Mouse (Mus musculus): Measurements from ENCODE around the gene Zbtb43. TPM values are rescaled to one million over a fixed set of nuclear protein-coding genes. Genes with fewer than 3 reads are reported as not detected.

Gene Zbtb43
- polyA plus RNA-seq, 1 experiment from 2014 or later, result 19.0 TPM

DNA sequence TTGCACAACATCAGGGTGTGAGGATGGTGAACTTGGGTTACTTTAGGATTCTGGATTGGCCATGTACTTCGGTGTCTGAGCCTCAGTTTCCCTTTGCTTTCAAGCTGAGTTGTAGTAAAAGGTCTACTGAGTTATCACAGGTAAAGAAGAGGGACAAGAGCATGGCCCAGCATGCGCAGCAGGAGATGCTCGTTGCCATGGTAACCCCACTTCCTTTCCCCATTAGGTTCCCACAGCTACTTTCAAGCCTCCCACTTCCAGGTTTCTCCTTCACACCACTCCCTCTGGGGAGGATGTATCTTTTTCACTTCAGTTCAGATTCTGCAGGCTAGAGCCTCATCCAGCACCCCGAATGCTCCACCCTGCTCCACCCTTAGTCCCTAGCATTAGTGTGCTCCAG is 27.5 kb downstream of the Zbtb43 start:
- H3K27ac ChIP-seq (replicated peaks), result no peak overlapping the region
- no peak for ATAC-seq (ENCODE audit: insufficient number of reproducible peaks, low FRiP score, low TSS enrichment, low read depth)
- 38% methylated on average over 4 of the region's 4 CpGs for WGBS

DNA sequence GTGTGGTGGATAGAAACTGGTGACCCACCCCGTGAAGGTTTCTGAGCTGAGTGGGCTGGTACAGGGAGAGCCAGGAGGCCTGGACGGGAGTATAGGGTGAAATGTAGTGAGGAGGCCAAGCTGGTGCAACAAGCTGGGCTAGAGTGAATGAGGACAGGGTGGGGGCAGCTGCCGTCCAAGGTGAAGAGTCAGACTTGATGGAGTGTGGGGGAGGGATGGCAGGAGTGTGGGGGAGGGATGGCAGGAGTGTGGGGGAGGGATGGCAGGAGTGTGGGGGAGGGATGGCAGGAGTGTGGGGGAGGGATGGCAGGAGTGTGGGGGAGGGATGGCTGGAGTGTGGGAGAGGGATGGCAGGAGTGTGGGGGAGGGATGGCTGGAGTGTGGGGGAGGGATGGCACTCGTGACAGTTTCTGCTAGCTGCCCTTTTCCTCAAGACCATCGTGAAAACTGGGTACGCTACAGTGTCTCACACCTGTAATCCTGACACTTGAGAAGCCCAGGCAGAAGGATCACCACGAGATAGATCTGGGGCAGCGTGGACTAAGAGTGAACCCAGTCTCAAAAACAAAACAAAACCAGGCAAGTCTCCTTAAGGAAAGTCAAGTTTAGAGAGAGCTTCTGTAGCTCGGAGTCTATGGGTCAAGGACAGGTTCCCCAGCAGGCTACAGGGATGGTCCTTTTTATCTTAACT is 28.2 kb downstream of the Zbtb43 start:
- H3K4me2 ChIP-seq (replicated peaks), result no peak overlapping the region
- WGBS, result 19% methylated on average over 9 of the region's 9 CpGs
- no peaks in the 10 kb centered on the region for H3K9me3 ChIP-seq (replicated peaks)
- H3K27me3 ChIP-seq, result peaks cover 7% of the 10 kb centered on the region; the same call in 1 of the 2 replicates
- H3K4me3 ChIP-seq (replicated peaks), result no peak overlapping the region
- no peak for ATAC-seq (ENCODE audit: insufficient number of reproducible peaks, low FRiP score, low TSS enrichment, low read depth)
- H3K36me3 ChIP-seq, result no peaks in the 10 kb centered on the region
- H3K27ac ChIP-seq (replicated peaks), result no peak overlapping the region
- H3K9ac ChIP-seq, result no peak overlapping the region
- peaks cover 29% of the 10 kb centered on the region for H3K4me1 ChIP-seq

More for the DNA sequence above, 27.5 kb downstream of the Zbtb43 start:
- no peak overlapping the region for H3K4me3 ChIP-seq (replicated peaks)
- H3K4me1 ChIP-seq, result peaks cover 24% of the 10 kb centered on the region
- H3K4me2 ChIP-seq (replicated peaks), result no peak overlapping the region
- H3K36me3 ChIP-seq, result no peaks in the 10 kb centered on the region
- H3K9me3 ChIP-seq (replicated peaks), result no peaks in the 10 kb centered on the region
- no peak overlapping the region for H3K9ac ChIP-seq
- peaks cover 7% of the 10 kb centered on the region; the same call in 1 of the 2 replicates for H3K27me3 ChIP-seq

DNA sequence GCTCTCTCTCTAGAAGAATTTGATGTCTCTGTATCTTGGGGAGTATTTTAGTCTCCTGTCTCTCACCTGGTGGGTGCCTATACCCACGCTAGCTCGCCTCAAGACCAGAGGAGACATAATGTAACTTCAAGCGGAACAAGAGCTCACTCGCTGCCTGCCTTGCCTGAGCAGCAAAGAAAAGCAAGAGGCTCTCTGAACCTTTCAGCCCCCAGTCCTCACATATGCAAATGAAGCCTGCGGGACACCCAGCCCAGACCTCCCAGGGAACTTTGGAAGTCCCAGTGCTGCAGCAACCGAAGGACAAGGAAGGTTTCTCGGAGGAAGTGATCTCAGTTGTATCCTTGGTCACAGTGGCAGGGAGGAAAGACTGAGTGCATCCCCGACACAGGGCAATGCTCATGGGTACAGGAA is 28.9 kb downstream of the Zbtb43 start:
- peaks cover 7% of the 10 kb centered on the region; the same call in 1 of the 2 replicates for H3K27me3 ChIP-seq
- no peak overlapping the region for H3K4me2 ChIP-seq (replicated peaks)
- H3K4me3 ChIP-seq (replicated peaks), result no peak overlapping the region
- H3K9ac ChIP-seq, result no peak overlapping the region
- WGBS, result 18% methylated on average over 8 of the region's 8 CpGs
- no peaks in the 10 kb centered on the region for H3K9me3 ChIP-seq (replicated peaks)
- no peaks in the 10 kb centered on the region for H3K36me3 ChIP-seq
- H3K4me1 ChIP-seq, result peaks cover 24% of the 10 kb centered on the region
- ATAC-seq (ENCODE audit: insufficient number of reproducible peaks, low FRiP score, low TSS enrichment, low read depth), result no peak
- no peak overlapping the region for H3K27ac ChIP-seq (replicated peaks)

DNA sequence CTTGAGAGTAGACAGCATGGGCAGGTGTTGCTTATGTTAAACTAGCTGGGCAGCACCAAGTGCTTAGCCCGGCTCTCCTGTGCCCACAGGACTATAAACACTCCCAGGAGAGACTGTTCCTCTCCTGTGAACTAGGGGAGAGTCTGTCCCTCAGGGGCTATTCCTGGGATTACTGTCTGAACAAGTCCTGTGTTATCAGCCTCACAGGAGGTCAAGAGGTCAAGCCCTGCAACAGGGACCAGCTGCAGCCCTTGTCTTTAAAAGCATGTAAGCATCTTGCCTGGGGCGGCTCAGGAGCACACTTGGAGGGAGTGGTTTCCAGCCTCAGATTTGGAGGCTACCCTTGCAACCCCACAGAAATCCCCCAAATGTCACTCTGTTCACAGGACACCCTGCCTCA is 30.0 kb downstream of the Zbtb43 start:
- H3K4me2 ChIP-seq (replicated peaks), result no peak overlapping the region
- H3K36me3 ChIP-seq, result no peaks in the 10 kb centered on the region
- ATAC-seq (ENCODE audit: insufficient number of reproducible peaks, low FRiP score, low TSS enrichment, low read depth), result no peak
- 29% methylated on average over 2 of the region's 2 CpGs for WGBS
- peaks cover 21% of the 10 kb centered on the region for H3K4me1 ChIP-seq
- H3K9me3 ChIP-seq (replicated peaks), result no peaks in the 10 kb centered on the region
- H3K9ac ChIP-seq, result no peak overlapping the region
- H3K27ac ChIP-seq (replicated peaks), result no peak overlapping the region
- no peak overlapping the region for H3K4me3 ChIP-seq (replicated peaks)
- H3K27me3 ChIP-seq, result peaks cover 7% of the 10 kb centered on the region; the same call in 1 of the 2 replicates

DNA sequence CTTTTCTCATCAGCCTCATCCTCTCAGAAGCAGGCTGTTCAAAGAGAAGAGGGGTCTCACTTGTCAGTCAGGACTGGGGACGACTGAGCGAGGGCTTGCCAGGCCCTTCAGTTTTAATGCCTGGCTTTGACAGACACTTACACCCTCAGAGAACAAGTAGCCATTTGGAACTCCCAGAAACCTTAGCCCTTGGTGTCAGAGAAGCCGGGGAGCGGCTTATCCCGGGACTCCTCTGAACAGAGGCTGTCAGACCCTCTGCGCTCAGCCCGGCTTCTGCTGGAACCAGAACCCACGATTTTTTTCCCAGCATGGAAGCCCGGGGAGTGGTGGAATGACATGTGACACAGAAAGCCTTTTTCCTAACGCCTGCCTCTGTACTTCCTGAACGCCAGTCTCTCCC is 31.2 kb downstream of the Zbtb43 start:
- peaks cover 21% of the 10 kb centered on the region for H3K4me1 ChIP-seq
- WGBS, result 28% methylated on average over 11 of the region's 11 CpGs
- no peak for ATAC-seq (ENCODE audit: insufficient number of reproducible peaks, low FRiP score, low TSS enrichment, low read depth)
- H3K36me3 ChIP-seq, result no peaks in the 10 kb centered on the region
- H3K9me3 ChIP-seq (replicated peaks), result no peaks in the 10 kb centered on the region
- H3K27ac ChIP-seq (replicated peaks), result no peak overlapping the region
- peaks cover 7% of the 10 kb centered on the region; the same call in 1 of the 2 replicates for H3K27me3 ChIP-seq
- no peak overlapping the region for H3K4me3 ChIP-seq (replicated peaks)
- H3K9ac ChIP-seq, result no peak overlapping the region
- H3K4me2 ChIP-seq (replicated peaks), result no peak overlapping the region

DNA sequence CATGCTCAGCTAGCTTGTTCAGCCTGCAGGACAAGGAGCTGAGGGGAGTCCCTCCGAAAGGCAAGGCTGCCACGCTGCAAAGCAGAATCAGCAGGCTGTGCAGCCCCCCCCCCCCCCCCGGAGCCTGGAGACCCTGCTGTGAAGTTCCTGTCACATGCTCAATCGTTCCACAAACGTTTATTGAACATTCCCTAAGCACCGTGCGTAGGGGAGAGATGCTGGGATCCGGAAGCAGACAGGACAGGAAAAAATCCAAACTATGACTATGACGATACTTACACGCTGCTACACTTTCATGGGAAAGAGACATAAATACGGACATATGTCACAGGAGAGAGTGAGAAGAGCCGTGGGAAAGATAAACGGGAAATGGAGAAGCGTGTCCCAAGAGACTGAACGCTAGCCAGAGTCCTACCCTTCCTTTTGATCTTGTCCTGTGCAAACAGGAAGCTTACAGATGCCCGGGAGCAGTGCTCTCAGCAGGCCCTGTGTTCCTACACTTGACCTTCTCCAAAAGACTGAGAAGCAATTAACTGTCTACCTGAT is 32.3 kb downstream of the Zbtb43 start:
- no peak overlapping the region for H3K27ac ChIP-seq (replicated peaks)
- no peak overlapping the region for H3K9ac ChIP-seq
- WGBS, result 4% methylated on average over 16 of the region's 16 CpGs

DNA sequence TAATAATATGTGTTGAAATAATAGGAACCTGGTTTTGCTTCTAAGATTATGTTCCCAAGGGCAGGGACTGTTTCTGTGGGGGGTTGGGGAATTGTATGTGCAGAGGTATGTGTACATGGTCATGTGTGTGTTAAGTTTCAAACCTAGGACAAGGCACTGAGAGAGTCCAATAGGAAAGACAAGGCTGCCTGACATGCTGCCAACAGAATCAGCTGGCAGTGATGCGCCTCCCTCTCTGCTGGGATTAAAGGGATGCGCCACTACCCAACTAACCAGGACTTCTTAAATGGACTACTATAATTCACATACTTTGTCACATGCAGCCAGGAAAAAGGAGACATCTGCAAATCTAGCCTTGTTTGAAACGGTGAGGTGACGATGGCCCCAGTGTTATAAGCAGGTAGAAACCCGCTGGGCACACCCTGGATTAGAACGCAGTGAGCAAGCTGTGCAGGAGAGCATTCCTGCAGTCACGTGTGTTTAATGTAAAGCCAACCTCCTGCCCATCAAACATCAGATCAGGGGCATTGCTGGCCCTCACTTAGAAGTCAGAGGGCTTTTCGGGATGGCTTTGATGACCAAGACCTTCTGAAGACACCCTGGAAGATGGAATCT is 33.2 kb downstream of the Zbtb43 start:
- Histone ChIP-seq H3K4me1 (peaks cover 28% of the 10 kb centered on the region), H3K4me3 (replicated peaks) (no peak overlapping the region), H3K27ac (replicated peaks) (no peak overlapping the region), H3K9ac (no peak overlapping the region), H3K9me3 (replicated peaks) (no peaks in the 10 kb centered on the region), H3K36me3 (no peaks in the 10 kb centered on the region), H3K4me2 (replicated peaks) (no peak overlapping the region), H3K27me3 (peaks cover 7% of the 10 kb centered on the region; the same call in 1 of the 2 replicates)
- WGBS, result 38% methylated on average over 8 of the region's 8 CpGs
- no peak for ATAC-seq (ENCODE audit: insufficient number of reproducible peaks, low FRiP score, low TSS enrichment, low read depth)

More for the DNA sequence above, 32.3 kb downstream of the Zbtb43 start:
- Histone ChIP-seq H3K27me3 (peaks cover 7% of the 10 kb centered on the region; the same call in 1 of the 2 replicates), H3K4me2 (replicated peaks) (peak overlapping the region; percentile 35), H3K4me1 (peaks cover 24% of the 10 kb centered on the region), H3K9me3 (replicated peaks) (no peaks in the 10 kb centered on the region), H3K4me3 (replicated peaks) (peak overlapping the region; percentile 11), H3K36me3 (no peaks in the 10 kb centered on the region)
- ATAC-seq (ENCODE audit: insufficient number of reproducible peaks, low FRiP score, low TSS enrichment, low read depth), result no peak

DNA sequence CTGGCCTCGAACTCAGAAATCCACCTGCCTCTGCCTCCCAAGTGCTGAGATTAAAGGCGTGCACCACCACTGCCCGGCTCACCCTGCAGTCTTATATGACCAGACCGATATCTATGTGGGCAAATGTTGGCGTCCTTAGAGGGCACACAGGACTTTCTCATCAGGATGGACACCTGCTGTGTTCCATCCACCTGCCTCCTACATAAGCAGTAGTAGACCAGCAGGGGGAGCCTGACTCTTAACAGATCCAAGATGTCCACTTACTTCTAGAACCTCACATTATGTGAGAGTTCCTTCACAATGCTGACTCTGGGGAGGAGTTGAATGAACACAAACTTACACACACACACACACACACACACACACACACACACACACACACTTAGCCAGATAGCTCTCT is 35.5 kb downstream of the Zbtb43 start:
- no peak overlapping the region for H3K27ac ChIP-seq (replicated peaks)
- H3K9me3 ChIP-seq (replicated peaks), result no peaks in the 10 kb centered on the region
- no peak overlapping the region for H3K4me3 ChIP-seq (replicated peaks)
- no peak overlapping the region for H3K4me2 ChIP-seq (replicated peaks)
- no peak for ATAC-seq (ENCODE audit: insufficient number of reproducible peaks, low FRiP score, low TSS enrichment, low read depth)
- 58% methylated on average over 5 of the region's 5 CpGs for WGBS
- 0 out of 2 replicates have a peak, but pooled peaks cover 1% of the 10 kb centered on the region for H3K27me3 ChIP-seq
- H3K4me1 ChIP-seq, result peaks cover 42% of the 10 kb centered on the region
- H3K9ac ChIP-seq, result no peak overlapping the region
- no peaks in the 10 kb centered on the region for H3K36me3 ChIP-seq

DNA sequence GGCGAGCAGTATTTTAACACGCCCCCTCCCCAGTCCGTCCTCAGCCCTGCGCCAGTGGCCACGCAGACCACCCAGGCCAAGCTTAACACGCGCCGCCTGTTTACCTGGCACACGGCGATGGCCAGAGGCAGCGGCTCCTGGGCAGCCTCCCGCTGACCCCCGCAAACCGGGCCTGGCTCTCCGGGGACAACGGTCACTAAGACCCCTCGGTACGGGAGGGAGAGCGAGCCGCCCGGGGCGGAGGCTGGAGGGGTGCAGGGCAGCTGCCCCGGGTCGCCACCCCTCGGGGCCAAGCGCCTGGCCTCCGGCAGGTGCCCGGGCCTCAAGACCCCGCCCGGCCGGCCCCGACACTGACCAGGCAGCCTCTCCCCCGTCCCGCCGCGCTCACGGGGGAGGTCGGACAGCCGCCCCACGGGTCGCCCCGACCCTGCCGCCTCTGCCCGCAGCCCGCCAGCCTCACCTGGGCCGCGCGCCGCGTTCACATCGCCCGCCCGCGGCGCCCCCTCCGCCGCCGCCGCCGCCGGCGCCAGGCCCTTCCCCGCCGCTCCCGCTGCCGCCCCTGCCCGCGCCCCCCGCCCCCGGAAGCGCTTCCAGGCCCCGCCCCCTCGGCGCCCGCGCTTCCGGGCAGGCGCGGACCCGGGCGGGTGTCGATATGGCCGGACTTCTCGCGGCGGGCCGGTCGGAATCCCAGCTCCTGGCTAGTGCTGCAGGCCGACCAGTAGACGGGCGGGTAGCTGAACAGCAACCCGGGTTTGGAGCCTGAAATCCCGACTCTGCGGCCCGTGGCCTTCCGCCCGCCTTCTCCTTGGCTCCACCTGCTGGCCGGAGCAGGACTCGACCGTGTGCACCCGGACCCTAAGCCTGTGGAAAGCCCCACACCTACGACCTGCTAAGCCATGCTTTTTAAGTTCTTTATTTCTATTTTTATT is 37.3 kb downstream of the Zbtb43 start, which contains the start of gene Zbtb34:
TSS of gene Zbtb34 (minus strand) at position 554 of the 929 bp plus-strand sequence.
- H3K27me3 ChIP-seq, result no peaks in the 10 kb centered on the region
- H3K36me3 ChIP-seq, result 0 out of 2 replicates have a peak, but pooled peaks cover 4% of the 10 kb centered on the region
- peak within 1 kb of the TSS; percentile 87 for H3K9ac ChIP-seq
- peak within 1 kb of the TSS; percentile 85 for H3K27ac ChIP-seq (replicated peaks)
- peak within 1 kb of the TSS; percentile 80 for H3K4me2 ChIP-seq (replicated peaks)
- ATAC-seq (ENCODE audit: insufficient number of reproducible peaks, low FRiP score, low TSS enrichment, low read depth), result peak; percentile 70
- H3K9me3 ChIP-seq (replicated peaks), result no peaks in the 10 kb centered on the region
- H3K4me1 ChIP-seq, result peaks cover 47% of the 10 kb centered on the region
- WGBS, result under 1% methylated on average over 72 of the region's 102 CpGs
- H3K4me3 ChIP-seq (replicated peaks), result peak within 1 kb of the TSS; percentile 96

DNA sequence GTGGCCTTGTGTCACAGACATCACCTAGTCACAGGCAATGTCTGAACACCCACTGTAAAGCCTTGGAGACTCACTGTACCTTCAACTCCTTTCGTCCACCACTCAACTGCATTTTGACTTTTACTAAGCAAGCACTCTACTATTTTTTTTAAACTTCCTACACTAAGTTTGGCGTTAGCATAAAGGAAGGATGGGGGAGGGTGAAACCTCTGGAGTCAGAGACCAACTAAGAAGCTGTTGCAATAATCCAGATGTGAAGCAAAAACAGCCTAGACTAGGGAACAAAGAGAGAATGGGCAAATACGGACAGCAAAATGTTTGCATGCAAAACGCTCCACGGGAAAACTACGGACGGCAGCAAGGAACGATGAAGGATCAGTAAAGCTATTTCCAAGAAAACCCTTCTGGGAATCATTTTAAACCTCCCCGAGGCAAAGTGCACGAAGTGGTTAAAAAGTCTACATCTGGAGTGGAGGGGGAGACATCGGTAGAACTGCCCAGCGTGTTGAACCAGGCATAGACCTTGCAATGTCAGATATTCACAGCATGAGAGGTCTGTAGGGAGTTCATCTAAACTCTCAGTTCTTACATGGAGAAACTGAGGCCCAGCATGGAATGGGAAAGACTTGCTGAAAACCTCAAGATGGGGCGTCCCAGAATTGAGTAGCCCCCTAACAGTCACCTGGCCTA is 38.1 kb downstream of the Zbtb43 start:
- H3K9me3 ChIP-seq (replicated peaks), result no peaks in the 10 kb centered on the region
- peaks cover 43% of the 10 kb centered on the region for H3K4me1 ChIP-seq
- no peaks in the 10 kb centered on the region for H3K27me3 ChIP-seq
- H3K36me3 ChIP-seq, result 0 out of 2 replicates have a peak, but pooled peaks cover 5% of the 10 kb centered on the region
- 3% methylated on average over 13 of the region's 13 CpGs for WGBS
- H3K4me3 ChIP-seq (replicated peaks), result peak overlapping the region; percentile 96
- H3K27ac ChIP-seq (replicated peaks), result peak overlapping the region; percentile 85
- peak overlapping the region; percentile 80 for H3K4me2 ChIP-seq (replicated peaks)
- no peak for ATAC-seq (ENCODE audit: insufficient number of reproducible peaks, low FRiP score, low TSS enrichment, low read depth)
- peak overlapping the region; percentile 87 for H3K9ac ChIP-seq

Measured in embryonic facial prominence, embryonic 15.5 days (tissue).